In the genomic region with DNA sequence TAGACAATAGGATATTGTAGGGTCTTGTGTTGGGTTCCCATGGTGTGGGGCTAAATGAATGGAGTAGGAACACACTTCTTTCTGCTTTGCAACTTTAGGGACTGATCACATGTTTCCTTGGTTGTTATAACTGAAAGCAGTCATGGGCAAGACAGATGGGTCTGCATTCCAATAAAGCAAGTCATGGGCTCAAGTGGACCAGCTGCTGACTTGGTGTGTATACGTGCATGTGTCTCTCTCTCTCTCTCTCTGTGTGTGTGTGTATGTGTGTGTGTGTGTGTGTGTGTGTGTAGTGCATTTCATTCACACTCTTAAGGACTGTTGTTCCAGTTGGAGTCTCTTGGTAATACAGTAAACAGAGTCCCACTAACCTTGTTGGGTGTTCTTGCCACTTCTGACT, we compare ENCODE assay signal across 30 mouse cellular contexts.
DNase-seq lines count a peak whose midpoint lies in the region; ATAC-seq and TF ChIP-seq lines count a peak whose summit lies in the region.
"Had no signal": no experiment of that assay in that cellular context is flagged by ENCODE, and none has a peak within 500 bp of the region (broad histone marks: within the 10 kb centered on the region; RNA-seq: fewer than 3 reads in every experiment).

No protein-coding gene starts in this region.

- no peak for TF ChIP-seq EP300 in lung, postnatal 0 days (IDR thresholded peaks at IDR 0.05)

- H3K36me3 ChIP-seq in embryonic facial prominence, embryonic 11.5 days (replicated peaks; ENCODE audit: control insufficient read depth, insufficient read depth, low read depth, low read length), result no peaks in the 10 kb centered on the region
- H3K36me3 ChIP-seq in embryonic facial prominence, embryonic 10.5 days (replicated peaks), result no peaks in the 10 kb centered on the region
- no peaks in the 10 kb centered on the region for H3K36me3 ChIP-seq in lung, postnatal 0 days (ENCODE audit: insufficient read depth, low read length)
- H3K36me3 ChIP-seq in myocyte (ENCODE audit: control insufficient read depth, insufficient read depth), result no peaks in the 10 kb centered on the region
- H3K36me3 ChIP-seq: embryonic facial prominence, embryonic 15.5 days; forebrain, embryonic 12.5 days; forebrain, embryonic 15.5 days; G1E; heart, embryonic 12.5 days; heart, embryonic 15.5 days; hindbrain, embryonic 10.5 days; hindbrain, embryonic 13.5 days; intestine, embryonic 15.5 days had no signal

- no peak overlapping the region for H3K27ac ChIP-seq in embryonic facial prominence, embryonic 11.5 days (replicated peaks; ENCODE audit: low read depth, low read length)
- no peak overlapping the region for H3K27ac ChIP-seq in embryonic facial prominence, embryonic 10.5 days (replicated peaks)
- H3K27ac ChIP-seq in lung, postnatal 0 days (ENCODE audit: low read length), result no peak overlapping the region
- H3K27ac ChIP-seq: embryonic facial prominence, embryonic 15.5 days; forebrain, embryonic 12.5 days; forebrain, embryonic 15.5 days; gastrocnemius, adult 2 months; heart, embryonic 15.5 days; hindbrain, embryonic 10.5 days; hindbrain, embryonic 13.5 days; intestine, embryonic 15.5 days had no signal

- no peak for TF ChIP-seq POLR2A in brain, embryonic 14.5 days (IDR thresholded peaks at IDR 0.05; ENCODE audit: borderline replicate concordance, extremely low read depth, insufficient read depth, insufficient read length, poor library complexity, severe bottlenecking)
- no peak for TF ChIP-seq POLR2A in myocyte (IDR thresholded peaks at IDR 0.05; ENCODE audit: insufficient read length, low read depth)

- H3K79me2 ChIP-seq in myocyte (ENCODE audit: control insufficient read depth, insufficient read depth), result no peaks in the 10 kb centered on the region

- peak; percentile 1 for DNase-seq in embryonic facial prominence, embryonic 11.5 days (ENCODE audit: low spot score)
- no peak for DNase-seq in embryonic facial prominence, embryonic 10.5 days (ENCODE audit: low spot score)
- DNase-seq in lung, postnatal 0 days (ENCODE audit: low spot score), result peak; percentile 27
- no peak for DNase-seq in lung, postnatal 25 days (ENCODE audit: low spot score)
- peak; percentile 13 for DNase-seq in brain, embryonic 14.5 days (ENCODE audit: low read depth)
- no peak for DNase-seq in cerebellum, adult 8-10 months
- DNase-seq in spleen, postnatal 4 days (ENCODE audit: low spot score in 2 of 2), result no peak
- DNase-seq: adrenal gland, adult 2 months; adrenal gland, postnatal 14 days; B cell, adult 2 months; cerebellum, adult 18-20 months; cerebellum, adult 9-11 months; cerebellum, postnatal 25 days; gastrocnemius, adult 2 months; gastrocnemius, postnatal 14 days; heart, adult 11 months; heart, postnatal 10 days; heart, postnatal 36 days had no signal

- H3K4me2 ChIP-seq in embryonic facial prominence, embryonic 11.5 days (ENCODE audit: low read depth, low read length), result no peak overlapping the region
- H3K4me2 ChIP-seq in lung, postnatal 0 days (replicated peaks; ENCODE audit: low read depth, low read length), result no peak overlapping the region
- no peak overlapping the region for H3K4me2 ChIP-seq in myocyte (ENCODE audit: low read depth)
- H3K4me2 ChIP-seq: embryonic facial prominence, embryonic 15.5 days; forebrain, embryonic 12.5 days; forebrain, embryonic 15.5 days; heart, embryonic 12.5 days; heart, embryonic 15.5 days; hindbrain, embryonic 13.5 days; intestine, embryonic 15.5 days had no signal

- ATAC-seq in embryonic facial prominence, embryonic 11.5 days (replicated peaks; ENCODE audit: insufficient number of reproducible peaks, low FRiP score, low TSS enrichment, low read depth), result no peak
- no peak; the same call in 1 of the 2 replicates for ATAC-seq in lung, postnatal 0 days
- ATAC-seq: forebrain, embryonic 15.5 days; hindbrain, embryonic 16.5 days; intestine, embryonic 15.5 days had no signal

- no peaks in the 10 kb centered on the region for H3K27me3 ChIP-seq in embryonic facial prominence, embryonic 11.5 days (ENCODE audit: control insufficient read depth, insufficient read depth, low read length)
- H3K27me3 ChIP-seq in embryonic facial prominence, embryonic 10.5 days (replicated peaks; ENCODE audit: low read depth, poor library complexity, severe bottlenecking), result no peaks in the 10 kb centered on the region
- H3K27me3 ChIP-seq in lung, postnatal 0 days (replicated peaks; ENCODE audit: insufficient read depth, low read length), result no peaks in the 10 kb centered on the region
- H3K27me3 ChIP-seq in myocyte (ENCODE audit: control insufficient read depth, insufficient read depth, insufficient read length), result no peaks in the 10 kb centered on the region
- H3K27me3 ChIP-seq: CH12.LX; embryonic facial prominence, embryonic 15.5 days; forebrain, embryonic 12.5 days; forebrain, embryonic 15.5 days; heart, embryonic 12.5 days; heart, embryonic 15.5 days; hindbrain, embryonic 13.5 days; intestine, embryonic 15.5 days had no signal

- H3K9ac ChIP-seq in embryonic facial prominence, embryonic 11.5 days (replicated peaks; ENCODE audit: low read length), result no peak overlapping the region
- H3K9ac ChIP-seq in lung, postnatal 0 days (replicated peaks; ENCODE audit: low read depth), result no peak overlapping the region
- H3K9ac ChIP-seq: embryonic facial prominence, embryonic 15.5 days; forebrain, embryonic 12.5 days; forebrain, embryonic 15.5 days; heart, embryonic 12.5 days; heart, embryonic 15.5 days; hindbrain, embryonic 13.5 days; intestine, embryonic 15.5 days had no signal

- no peak overlapping the region for H3ac ChIP-seq in myocyte (ENCODE audit: control insufficient read depth, insufficient read length)

- H3K4me1 ChIP-seq in embryonic facial prominence, embryonic 11.5 days (ENCODE audit: control insufficient read depth, insufficient read depth, low read length), result no peaks in the 10 kb centered on the region
- peaks cover 7% of the 10 kb centered on the region; the same call in 1 of the 2 replicates for H3K4me1 ChIP-seq in embryonic facial prominence, embryonic 10.5 days
- H3K4me1 ChIP-seq in lung, postnatal 0 days (ENCODE audit: insufficient read depth, low read depth, low read length), result no peaks in the 10 kb centered on the region
- H3K4me1 ChIP-seq: embryonic facial prominence, embryonic 15.5 days; heart, embryonic 15.5 days; intestine, embryonic 15.5 days had no signal

- H3K4me3 ChIP-seq in embryonic facial prominence, embryonic 11.5 days (ENCODE audit: low read depth, low read length), result no peak overlapping the region
- no peak overlapping the region for H3K4me3 ChIP-seq in embryonic facial prominence, embryonic 10.5 days
- H3K4me3 ChIP-seq in lung, postnatal 0 days (ENCODE audit: low read depth, low read length), result no peak overlapping the region
- no peak overlapping the region for H3K4me3 ChIP-seq in myocyte
- H3K4me3 ChIP-seq: embryonic facial prominence, embryonic 15.5 days; forebrain, embryonic 12.5 days; forebrain, embryonic 15.5 days; gastrocnemius, adult 2 months; heart, embryonic 12.5 days; heart, embryonic 15.5 days; hindbrain, embryonic 10.5 days; hindbrain, embryonic 13.5 days; intestine, embryonic 15.5 days had no signal

- H3K9me3 ChIP-seq in embryonic facial prominence, embryonic 11.5 days (replicated peaks; ENCODE audit: control insufficient read depth, low read length), result no peaks in the 10 kb centered on the region
- H3K9me3 ChIP-seq in embryonic facial prominence, embryonic 10.5 days, result no peaks in the 10 kb centered on the region
- no peaks in the 10 kb centered on the region for H3K9me3 ChIP-seq in lung, postnatal 0 days (ENCODE audit: low read length)
- H3K9me3 ChIP-seq: embryonic facial prominence, embryonic 15.5 days; forebrain, embryonic 12.5 days; forebrain, embryonic 15.5 days; G1E; heart, embryonic 12.5 days; heart, embryonic 15.5 days; hindbrain, embryonic 10.5 days; hindbrain, embryonic 13.5 days; intestine, embryonic 15.5 days had no signal

- 69% methylated on average over 1 of the region's 1 CpGs for WGBS in embryonic facial prominence, embryonic 11.5 days
- 79% methylated on average over 1 of the region's 1 CpGs for WGBS in embryonic facial prominence, embryonic 10.5 days
- WGBS in lung, postnatal 0 days, result 35% methylated on average over 1 of the region's 1 CpGs

- no peak for TF ChIP-seq CTCF in lung, postnatal 0 days (IDR thresholded peaks at IDR 0.05)
- no peak for TF ChIP-seq CTCF in brain, embryonic 14.5 days (IDR thresholded peaks at IDR 0.05; ENCODE audit: borderline replicate concordance, extremely low read depth, insufficient read depth, insufficient read length)

TF ChIP-seq in myocyte, 11 proteins besides CTCF, POLR2A, EP300 and RAD21:
- no peak for TF ChIP-seq SRF (IDR thresholded peaks at IDR 0.05; ENCODE audit: control insufficient read depth, insufficient read length, low read depth)
- TF ChIP-seq TCF3 (IDR thresholded peaks at IDR 0.05; ENCODE audit: insufficient read length, low read depth), result no peak
- no peak for TF ChIP-seq CEBPB (IDR thresholded peaks at IDR 0.05; ENCODE audit: insufficient read depth, poor library complexity, severe bottlenecking)
- no peak for TF ChIP-seq E2F4 (IDR thresholded peaks at IDR 0.05; ENCODE audit: insufficient read depth)
- TF ChIP-seq TCF12 (IDR thresholded peaks at IDR 0.05; ENCODE audit: insufficient read depth, poor library complexity, severe bottlenecking), result no peak
- no peak for TF ChIP-seq POLR2AphosphoS2 (IDR thresholded peaks at IDR 0.05; ENCODE audit: insufficient read length, low read depth)
- TF ChIP-seq REST (IDR thresholded peaks at IDR 0.05; ENCODE audit: insufficient read depth, insufficient read length), result no peak
- TF ChIP-seq MYOD1 (IDR thresholded peaks at IDR 0.05; ENCODE audit: control insufficient read depth in 1 of 3, insufficient read length in 2 of 3, low read depth in 2 of 3), result peak in 2 of 3 experiments; percentile 34 to 63
- TF ChIP-seq MAX (IDR thresholded peaks at IDR 0.05; ENCODE audit: low read depth), result no peak
- no peak for TF ChIP-seq USF1 (IDR thresholded peaks at IDR 0.05; ENCODE audit: low read depth)
- peak in 2 of 3 experiments; percentile 27 to 40 for TF ChIP-seq MYOG (IDR thresholded peaks at IDR 0.05; ENCODE audit: control insufficient read depth in 1 of 3, insufficient read depth in 1 of 3, insufficient read length in 2 of 3, low read depth in 2 of 3)

Comparison
In these comparisons a context has a peak if more than half of its experiments do, and no peak if none do; other contexts are left out.
1. DNase-seq: peak in embryonic facial prominence, embryonic 11.5 days (single experiment), lung, postnatal 0 days (single experiment) and brain, embryonic 14.5 days (single experiment); none in embryonic facial prominence, embryonic 10.5 days (single experiment), lung, postnatal 25 days (single experiment), cerebellum, adult 8-10 months (single experiment) and spleen, postnatal 4 days (0 of 2).